Mouse (Mus musculus): ENCODE results near the gene Bcar3. TPM values are rescaled to one million over a fixed set of nuclear protein-coding genes. Genes with fewer than 3 reads are reported as not detected.

The Bcar3 gene
- polyA plus RNA-seq, 1 experiment from 2014 or later: 33.8 TPM

DNA sequence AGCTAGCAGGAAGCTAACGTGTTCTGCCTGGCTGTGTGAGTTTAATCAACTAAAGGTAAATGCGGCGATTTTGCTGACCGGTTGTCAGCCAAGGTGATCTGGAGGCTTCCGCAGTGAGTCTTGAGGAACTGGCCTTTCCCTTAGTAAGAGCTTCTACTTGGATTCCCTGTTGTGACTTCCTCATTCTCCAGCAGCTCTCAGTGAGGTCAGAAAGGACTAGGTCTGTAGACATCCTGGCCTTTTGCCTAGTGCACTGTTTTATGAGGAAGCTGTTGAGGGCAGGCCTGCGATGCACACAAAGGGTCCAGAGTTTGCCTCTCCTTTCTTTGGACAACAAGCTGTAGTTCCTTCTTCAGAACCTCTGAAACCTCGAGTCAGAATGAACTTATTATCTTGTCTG, 3.2 kb upstream of the Bcar3 start:
- Histone ChIP-seq H3K4me1 (replicated peaks; ENCODE audit: control insufficient read depth, insufficient read depth, low read length) (peaks cover 8% of the 10 kb centered on the region), H3K4me3 (ENCODE audit: low read depth, low read length) (no peak overlapping the region), H3K9me3 (ENCODE audit: control insufficient read depth) (no peaks in the 10 kb centered on the region), H3K36me3 (ENCODE audit: control insufficient read depth, insufficient read depth) (peaks cover under 1% of the 10 kb centered on the region; the same call in 1 of the 2 replicates), H3K27me3 (replicated peaks; ENCODE audit: control insufficient read depth, insufficient read depth, low read length) (no peaks in the 10 kb centered on the region), H3K27ac (ENCODE audit: low read depth, low read length) (peak overlapping the region; percentile 78), H3K9ac (ENCODE audit: low read depth, low read length) (0 out of 2 replicates have a peak overlapping the region, but pooled peaks have one; percentile 23), H3K4me2 (replicated peaks; ENCODE audit: low read depth) (no peak overlapping the region)
- TF ChIP-seq CTCF (IDR thresholded peaks at IDR 0.05; ENCODE audit: low read depth): no peak
- WGBS: 42% methylated on average over 7 of the region's 7 CpGs
- peak; percentile 22 for ATAC-seq

DNA sequence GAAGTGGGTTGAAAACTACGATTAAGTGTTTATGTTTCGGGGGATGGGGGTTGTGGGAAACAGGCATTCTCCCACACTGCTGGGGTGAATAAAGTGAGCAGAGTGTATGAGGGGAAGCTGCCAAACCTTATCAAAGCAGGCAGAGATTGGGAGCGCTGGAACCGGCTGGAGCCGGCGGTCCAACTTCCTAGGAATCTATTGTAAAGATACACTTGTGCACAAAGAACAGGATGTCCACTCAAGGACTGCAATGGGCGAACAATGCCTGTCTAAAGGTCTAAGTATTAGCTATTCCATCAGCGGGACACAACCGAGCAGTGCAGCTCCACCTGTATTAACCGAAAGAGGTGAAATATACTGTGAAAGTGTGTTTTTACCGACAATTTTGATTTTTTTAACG, 2.1 kb upstream of the Bcar3 start:
- Histone ChIP-seq H3K4me2 (replicated peaks; ENCODE audit: low read depth) (no peak overlapping the region), H3K36me3 (ENCODE audit: control insufficient read depth, insufficient read depth) (no peaks in the 10 kb centered on the region), H3K27ac (ENCODE audit: low read depth, low read length) (peak overlapping the region; percentile 95), H3K9me3 (ENCODE audit: control insufficient read depth) (no peaks in the 10 kb centered on the region), H3K4me3 (ENCODE audit: low read depth, low read length) (no peak overlapping the region), H3K27me3 (replicated peaks; ENCODE audit: control insufficient read depth, insufficient read depth, low read length) (no peaks in the 10 kb centered on the region), H3K9ac (ENCODE audit: low read depth, low read length) (no peak overlapping the region), H3K4me1 (replicated peaks; ENCODE audit: control insufficient read depth, insufficient read depth, low read length) (peaks cover 8% of the 10 kb centered on the region)
- no peak for TF ChIP-seq CTCF (IDR thresholded peaks at IDR 0.05; ENCODE audit: low read depth)
- no peak for ATAC-seq
- 46% methylated on average over 12 of the region's 12 CpGs for WGBS

DNA sequence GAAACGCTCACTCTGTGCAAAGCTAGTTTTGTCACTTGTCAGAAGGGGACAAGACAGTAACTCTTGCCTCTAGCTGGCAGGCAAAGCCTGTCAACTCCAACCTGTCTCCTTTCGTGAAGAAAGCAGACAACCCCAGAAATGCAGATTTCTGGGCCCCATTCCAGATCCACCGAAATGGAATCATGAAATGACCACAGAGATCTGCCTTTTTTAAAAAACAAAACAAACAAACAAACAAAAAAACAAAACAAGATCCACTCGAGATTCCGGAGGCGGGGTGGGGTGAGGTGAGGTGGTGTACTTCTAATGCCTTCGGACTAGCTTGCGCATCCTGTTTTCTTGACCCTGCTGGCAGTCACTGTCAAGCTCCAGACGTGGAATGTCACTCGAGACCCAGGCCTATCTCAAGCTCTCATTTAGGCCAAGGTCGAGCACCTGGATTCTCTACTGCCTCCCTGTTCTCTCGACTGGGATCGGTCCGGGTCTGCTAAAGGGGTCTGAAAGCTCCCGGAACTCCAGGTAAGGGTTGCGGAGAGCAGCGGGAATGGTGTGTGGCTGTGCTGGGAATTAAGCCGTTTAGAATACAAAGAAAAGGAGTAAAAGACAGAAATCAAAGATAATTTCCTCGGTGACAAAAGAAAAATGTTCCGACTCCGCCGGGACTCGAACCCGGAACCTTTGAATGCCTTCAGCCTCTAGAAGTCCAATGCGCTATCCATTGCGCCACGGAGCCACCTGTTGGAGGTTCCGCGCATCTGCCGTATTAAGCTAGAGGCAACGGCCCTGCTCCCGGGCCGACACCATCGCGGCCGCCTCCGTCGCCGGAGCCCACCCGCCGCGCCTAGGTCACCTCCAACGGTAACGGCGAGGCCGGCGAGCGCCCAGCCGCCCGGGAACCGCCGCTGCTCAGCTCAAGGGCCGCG, 1.4 kb upstream of the Bcar3 start:
- 8% methylated on average over 54 of the region's 54 CpGs for WGBS
- TF ChIP-seq CTCF (IDR thresholded peaks at IDR 0.05; ENCODE audit: low read depth): peak; percentile 64
- no peaks in the 10 kb centered on the region for H3K36me3 ChIP-seq (ENCODE audit: control insufficient read depth, insufficient read depth)
- no peaks in the 10 kb centered on the region for H3K27me3 ChIP-seq (replicated peaks; ENCODE audit: control insufficient read depth, insufficient read depth, low read length)
- H3K4me3 ChIP-seq (ENCODE audit: low read depth, low read length): peak overlapping the region; percentile 76
- H3K4me2 ChIP-seq (replicated peaks; ENCODE audit: low read depth): peak overlapping the region; percentile 77
- no peaks in the 10 kb centered on the region for H3K9me3 ChIP-seq (ENCODE audit: control insufficient read depth)
- peak overlapping the region; percentile 95 for H3K27ac ChIP-seq (ENCODE audit: low read depth, low read length)
- H3K9ac ChIP-seq (ENCODE audit: low read depth, low read length): peak overlapping the region; percentile 89
- peak; percentile 71 for ATAC-seq
- peaks cover 8% of the 10 kb centered on the region for H3K4me1 ChIP-seq (replicated peaks; ENCODE audit: control insufficient read depth, insufficient read depth, low read length)

DNA sequence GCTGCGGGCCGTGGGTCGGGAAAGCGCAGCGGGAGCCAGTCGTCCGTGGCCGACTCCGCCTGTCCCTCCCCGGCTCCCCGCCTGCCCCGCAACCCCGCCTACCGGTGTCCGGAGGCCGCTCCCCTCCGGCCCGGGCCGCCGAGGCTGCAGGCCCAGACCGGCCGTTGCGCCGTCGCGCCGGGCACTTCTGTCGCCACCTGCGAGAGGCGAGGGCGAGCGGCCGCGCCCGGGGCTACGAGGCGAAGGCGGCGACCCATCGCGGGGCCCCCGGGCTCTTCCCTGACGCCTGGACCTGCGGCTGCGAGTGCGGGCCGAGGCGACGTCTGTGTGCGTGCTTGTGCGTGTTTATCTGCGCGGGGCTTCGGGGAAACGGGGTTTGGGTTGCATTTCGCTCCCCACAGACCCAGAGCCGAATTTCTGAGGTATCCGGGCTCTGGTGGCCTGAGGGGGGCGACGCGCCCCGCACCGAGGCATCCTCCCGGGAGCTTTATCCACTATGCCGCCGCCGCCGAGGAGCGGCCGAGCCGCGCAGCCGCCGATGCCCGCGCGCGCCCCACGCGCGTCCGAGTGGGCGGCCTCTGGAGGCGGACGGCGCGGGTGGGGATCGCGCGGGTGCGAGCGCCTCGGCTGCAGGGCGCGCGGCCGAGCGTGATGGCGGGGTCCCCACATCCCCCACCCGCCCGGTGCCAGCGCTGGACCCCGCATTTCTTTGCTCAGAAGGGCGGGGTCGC, 548 bp upstream of the Bcar3 start:
- no peaks in the 10 kb centered on the region for H3K9me3 ChIP-seq (ENCODE audit: control insufficient read depth)
- under 1% methylated on average over 104 of the region's 105 CpGs for WGBS
- peak; percentile 72 for ATAC-seq
- peak overlapping the region; percentile 95 for H3K27ac ChIP-seq (ENCODE audit: low read depth, low read length)
- H3K27me3 ChIP-seq (replicated peaks; ENCODE audit: control insufficient read depth, insufficient read depth, low read length): no peaks in the 10 kb centered on the region
- H3K36me3 ChIP-seq (ENCODE audit: control insufficient read depth, insufficient read depth): no peaks in the 10 kb centered on the region
- no peak; the same call in 1 of the 2 replicates for TF ChIP-seq CTCF (IDR thresholded peaks at IDR 0.05; ENCODE audit: low read depth)
- H3K4me1 ChIP-seq (replicated peaks; ENCODE audit: control insufficient read depth, insufficient read depth, low read length): peaks cover 8% of the 10 kb centered on the region
- peak overlapping the region; percentile 76 for H3K4me3 ChIP-seq (ENCODE audit: low read depth, low read length)
- peak overlapping the region; percentile 89 for H3K9ac ChIP-seq (ENCODE audit: low read depth, low read length)
- peak overlapping the region; percentile 77 for H3K4me2 ChIP-seq (replicated peaks; ENCODE audit: low read depth)

DNA sequence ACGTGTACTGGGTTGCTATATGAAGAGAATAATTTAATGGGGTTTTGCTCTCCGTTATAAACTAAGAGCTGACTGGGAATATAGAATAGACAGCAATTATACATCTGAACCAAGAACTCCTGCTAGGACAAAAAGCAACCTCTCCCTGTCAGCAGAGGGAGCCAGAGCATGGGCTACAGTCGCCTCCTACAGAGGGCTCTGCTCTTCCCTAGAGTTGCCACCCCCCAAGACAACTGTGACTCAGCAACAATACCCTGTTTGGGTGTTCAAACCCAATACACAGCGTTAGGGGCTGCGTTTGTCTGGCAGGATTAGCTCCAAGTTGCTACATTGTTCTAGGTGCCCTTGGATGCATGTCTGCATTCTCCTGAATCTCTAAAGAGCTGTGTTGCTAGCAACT, 1.6 kb downstream of the Bcar3 start:
- WGBS: 8% methylated on average over 5 of the region's 5 CpGs
- Histone ChIP-seq H3K27ac (ENCODE audit: low read depth, low read length) (no peak overlapping the region), H3K4me2 (replicated peaks; ENCODE audit: low read depth) (no peak overlapping the region), H3K9me3 (ENCODE audit: control insufficient read depth) (no peaks in the 10 kb centered on the region), H3K4me1 (replicated peaks; ENCODE audit: control insufficient read depth, insufficient read depth, low read length) (peaks cover 8% of the 10 kb centered on the region; the same call in 1 of the 2 replicates), H3K27me3 (replicated peaks; ENCODE audit: control insufficient read depth, insufficient read depth, low read length) (no peaks in the 10 kb centered on the region), H3K9ac (ENCODE audit: low read depth, low read length) (no peak overlapping the region), H3K36me3 (ENCODE audit: control insufficient read depth, insufficient read depth) (no peaks in the 10 kb centered on the region), H3K4me3 (ENCODE audit: low read depth, low read length) (no peak overlapping the region)
- no peak for ATAC-seq
- TF ChIP-seq CTCF (IDR thresholded peaks at IDR 0.05; ENCODE audit: low read depth): peak; percentile 92

DNA sequence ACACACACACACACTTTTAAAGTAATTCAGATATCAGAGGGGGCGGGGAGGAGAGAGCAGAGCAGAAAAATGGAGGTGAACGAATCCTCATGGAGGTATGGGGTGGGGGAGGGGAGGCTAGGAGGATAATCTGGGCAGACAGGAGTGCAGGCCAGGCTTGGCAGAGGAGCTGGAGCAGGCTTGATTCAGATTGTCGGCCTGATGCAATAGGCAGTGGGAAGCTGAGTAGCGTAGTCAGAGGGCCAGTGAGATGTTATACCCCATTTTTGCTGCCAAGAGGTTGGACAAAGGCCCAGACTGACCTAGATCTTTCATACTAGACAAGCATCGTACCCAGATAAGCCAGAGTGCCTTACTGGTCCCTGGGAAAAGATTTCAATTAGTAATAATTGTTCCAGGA, 3.0 kb downstream of the Bcar3 start:
- Histone ChIP-seq H3K9ac (ENCODE audit: low read depth, low read length) (no peak overlapping the region), H3K4me3 (ENCODE audit: low read depth, low read length) (no peak overlapping the region), H3K27me3 (replicated peaks; ENCODE audit: control insufficient read depth, insufficient read depth, low read length) (no peaks in the 10 kb centered on the region), H3K4me1 (replicated peaks; ENCODE audit: control insufficient read depth, insufficient read depth, low read length) (peaks cover 4% of the 10 kb centered on the region; the same call in 1 of the 2 replicates), H3K27ac (ENCODE audit: low read depth, low read length) (no peak overlapping the region), H3K4me2 (replicated peaks; ENCODE audit: low read depth) (no peak overlapping the region), H3K9me3 (ENCODE audit: control insufficient read depth) (no peaks in the 10 kb centered on the region), H3K36me3 (ENCODE audit: control insufficient read depth, insufficient read depth) (no peaks in the 10 kb centered on the region)
- 70% methylated on average over 5 of the region's 5 CpGs for WGBS
- no peak for TF ChIP-seq CTCF (IDR thresholded peaks at IDR 0.05; ENCODE audit: low read depth)
- no peak for ATAC-seq

All from intestine, postnatal 0 days (tissue).